Mouse (Mus musculus) left cerebral cortex, adult 2 months (tissue): ENCODE data around the gene Cxcl16. TPM values are rescaled to one million over a fixed set of nuclear protein-coding genes. Genes with fewer than 3 reads are reported as not detected.

Experiments
- DNase-seq, 2 experiments: peaks; one replicate each; pipeline ENCODE4 v3.0.0; 2021 to 2022; ENCODE audit warnings: low spot score in 2 of 2, mixed read lengths in 1 of 2; ENCODE audit errors: extremely low spot score in 1 of 2
- H3K27ac ChIP-seq: fragments of 200-600 bp; 2 replicates; pipeline ENCODE4 v1.8.1; 2022
- H3K4me3 ChIP-seq: fragments of 200-600 bp; 2 replicates; pipeline ENCODE4 v1.8.1; 2022
- CTCF ChIP-seq: fragments of 200-600 bp; IDR thresholded peaks from 2 replicates; pipeline ENCODE4 v1.8.1; 2022; ENCODE audit warnings: antibody characterized with exemption, mild to moderate bottlenecking, moderate library complexity
- intact Hi-C: fragments of 180-260 bp; cut with DNase I; formaldehyde crosslinking; loops from one replicate; pipeline ENCODE4 v1.15.1; 2025
- long read RNA-seq, 2 experiments: library from polyadenylated mRNA; stranded (forward); transcript quantifications; one replicate each; pipeline ENCODE4 v2.0.0; 2021; ENCODE audit warnings: borderline mapping rate in 2 of 2
- total RNA-seq, 2 experiments: library from RNA; stranded (reverse); gene quantifications; 2 replicates each; pipeline ENCODE4 v1.2.3; 2021

Gene Cxcl16
- total RNA-seq = 1 to 10 TPM; 1.2 to 1.4 TPM
- long read RNA-seq, experiment 1, partial matches to known transcripts = 0 of 5 reads
- long read RNA-seq, experiment 1, other reads (novel, unspliced or antisense) = 3 of 5 reads
- long read RNA-seq, experiment 2, partial matches to known transcripts = 0 of 1 reads
- long read RNA-seq, experiment 2, other reads (novel, unspliced or antisense) = 0 of 1 reads

DNA sequence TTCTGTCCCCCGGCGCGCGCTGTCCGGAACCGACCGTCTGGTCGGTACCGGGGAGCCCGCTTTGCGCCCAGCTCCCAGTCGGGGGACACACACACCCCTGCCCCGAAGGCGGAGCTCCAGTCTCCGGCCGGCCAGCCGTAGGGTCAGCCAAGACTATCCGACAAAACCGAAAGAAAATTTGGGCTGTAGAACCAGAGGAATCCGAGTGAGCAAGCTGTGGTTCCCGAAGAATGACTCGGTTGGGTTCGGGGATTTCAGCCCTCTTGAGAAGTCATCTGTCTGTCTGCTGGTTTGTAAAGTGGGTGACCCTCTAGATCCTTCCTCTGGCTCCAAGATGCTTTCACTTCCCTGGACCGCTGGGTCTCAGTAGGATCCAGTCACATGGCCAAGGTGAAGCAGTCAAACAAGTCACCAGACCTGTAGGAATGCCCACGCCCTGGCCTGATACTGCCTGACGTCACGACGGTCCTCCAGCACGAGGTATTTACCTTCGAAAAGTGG is at the start of gene Cxcl16:
Cxcl16 (minus strand) TSS at position 384 of the 501 bp plus-strand sequence.
- Histone ChIP-seq H3K27ac (no peak within 1 kb of the TSS), H3K4me3 (peak within 1 kb of the TSS; percentile 52)
- no peak for DNase-seq
- TF ChIP-seq CTCF = no peak
- intact Hi-C loops = no loop called here

- DNase-seq = no peak
- intact Hi-C loops = loop anchor here (2.0 to 5.0 kb wide), 2 partner anchors 75 to 92 kb away; partner anchors contain the start of gene Arrb2
- no peak for TF ChIP-seq CTCF
- H3K4me3 ChIP-seq = no peak overlapping the region
- H3K27ac ChIP-seq = no peak overlapping the region
These were observed 47.3 kb upstream of the Cxcl16 start for GRCm38 (mm10) chr11:70506962-70507515.

GRCm38 (mm10) chr11:70506385-70506784 is 46.6 kb upstream of the Cxcl16 start:
- Histone ChIP-seq H3K4me3 (no peak overlapping the region), H3K27ac (no peak overlapping the region)
- DNase-seq = peak; percentile 43
- intact Hi-C loops = loop anchor here (2.0 to 5.0 kb wide), 2 partner anchors 74 to 92 kb away; partner anchors contain the start of gene Arrb2
- peak; percentile 67 for TF ChIP-seq CTCF

DNA sequence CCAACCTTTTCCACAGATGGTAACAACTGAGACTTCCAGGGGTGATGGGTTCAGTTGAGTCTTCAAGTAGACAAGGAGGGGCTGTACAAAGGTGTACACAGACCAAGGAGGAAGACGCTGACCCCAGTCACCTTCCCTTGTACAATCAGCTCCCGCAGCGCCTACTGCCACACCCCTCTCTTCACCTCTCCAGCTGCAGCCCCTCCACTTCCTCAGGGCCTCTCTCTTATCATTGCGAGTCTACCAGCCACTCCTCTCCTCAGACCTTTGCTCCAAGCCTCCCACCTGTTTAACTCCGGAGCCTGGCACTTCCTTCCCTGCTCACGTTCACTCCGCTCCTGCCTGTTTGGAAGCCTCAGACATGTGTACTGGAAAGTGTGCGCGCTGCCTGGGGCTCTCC is 45.2 kb upstream of the Cxcl16 start, which contains the start of gene Tm4sf5:
Tm4sf5 (plus strand) TSS at position 275 of the 400 bp plus-strand sequence.
- H3K4me3 ChIP-seq = no peak within 1 kb of the TSS
- no peak within 1 kb of the TSS for H3K27ac ChIP-seq
- DNase-seq = no peak
- no peak for TF ChIP-seq CTCF
- intact Hi-C loops = loop anchor here (5.0 kb wide), 1 partner anchor 73 kb away; the partner anchor contains the start of gene Arrb2

- no peak for TF ChIP-seq CTCF
- Histone ChIP-seq H3K4me3 (no peak overlapping the region), H3K27ac (no peak overlapping the region)
- intact Hi-C loops = no loop called here
- DNase-seq = no peak
These were observed 42.2 kb upstream of the Cxcl16 start for GRCm38 (mm10) chr11:70502018-70502417.

DNA sequence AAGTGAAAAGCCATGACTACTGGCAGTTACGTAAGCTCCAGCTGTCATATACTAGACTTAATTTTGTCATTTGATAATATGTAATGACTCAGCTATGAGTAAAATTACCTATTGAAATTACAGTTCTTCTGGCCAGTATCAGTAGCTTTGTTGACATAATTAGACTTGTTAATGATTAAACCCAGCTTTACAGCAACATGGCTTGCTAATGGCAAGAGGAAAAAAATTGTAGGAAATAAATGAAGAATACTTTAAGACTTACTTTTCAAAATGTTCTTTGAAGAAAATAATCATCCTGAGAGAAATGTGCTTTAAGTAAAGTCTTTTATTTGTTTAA is 40.7 kb upstream of the Cxcl16 start:
- intact Hi-C loops = no loop called here
- no peak overlapping the region for H3K4me3 ChIP-seq
- TF ChIP-seq CTCF = no peak
- H3K27ac ChIP-seq = no peak overlapping the region
- DNase-seq = no peak

DNA sequence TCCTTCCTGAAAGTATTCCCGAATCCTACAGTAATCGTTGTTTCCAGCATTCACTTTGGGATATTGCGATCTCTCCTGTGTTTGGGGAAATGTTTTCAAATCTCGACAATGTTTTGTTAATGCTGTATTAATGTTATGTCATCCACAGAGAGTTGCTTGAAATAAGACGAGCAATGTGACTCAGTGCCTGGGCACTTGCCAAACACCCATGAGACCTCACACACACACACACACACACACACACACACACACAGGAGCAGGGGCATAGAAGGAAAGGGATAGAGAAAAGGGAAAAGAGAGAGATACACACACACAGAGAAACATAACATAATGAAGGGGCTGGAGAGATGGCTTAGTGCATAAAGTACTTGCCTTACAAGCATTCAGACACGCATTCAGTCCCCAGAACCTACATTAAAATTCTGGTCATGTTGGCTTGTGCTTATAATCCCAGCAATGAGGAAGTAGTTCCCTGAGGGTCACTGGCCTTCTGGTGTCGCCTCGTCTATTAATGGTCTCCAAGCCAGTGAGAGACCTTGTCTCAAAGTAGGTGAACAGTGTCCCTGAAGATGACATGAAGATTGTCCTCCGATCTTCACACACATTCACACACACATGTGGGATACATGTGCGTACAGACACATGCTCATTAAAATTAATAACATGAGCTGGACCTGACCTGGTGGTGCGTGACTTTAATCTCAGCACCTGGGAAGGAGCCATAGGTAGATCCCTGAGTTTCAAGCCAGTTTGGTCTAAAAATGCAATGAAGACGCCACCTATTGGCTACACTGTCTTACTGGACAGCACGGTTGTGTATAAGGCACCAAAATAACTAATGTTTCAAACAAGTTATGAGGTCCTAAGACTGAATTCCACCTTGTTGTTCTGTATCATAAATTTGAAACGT is 40.0 kb upstream of the Cxcl16 start:
- no peak overlapping the region for H3K27ac ChIP-seq
- intact Hi-C loops = no loop called here
- H3K4me3 ChIP-seq = no peak overlapping the region
- TF ChIP-seq CTCF = peak; percentile 53
- no peak for DNase-seq

GRCm38 (mm10) chr11:70489684-70490083 is 29.9 kb upstream of the Cxcl16 start:
- DNase-seq = no peak
- Histone ChIP-seq H3K27ac (no peak overlapping the region), H3K4me3 (no peak overlapping the region)
- TF ChIP-seq CTCF = no peak
- intact Hi-C loops = no loop called here

DNA sequence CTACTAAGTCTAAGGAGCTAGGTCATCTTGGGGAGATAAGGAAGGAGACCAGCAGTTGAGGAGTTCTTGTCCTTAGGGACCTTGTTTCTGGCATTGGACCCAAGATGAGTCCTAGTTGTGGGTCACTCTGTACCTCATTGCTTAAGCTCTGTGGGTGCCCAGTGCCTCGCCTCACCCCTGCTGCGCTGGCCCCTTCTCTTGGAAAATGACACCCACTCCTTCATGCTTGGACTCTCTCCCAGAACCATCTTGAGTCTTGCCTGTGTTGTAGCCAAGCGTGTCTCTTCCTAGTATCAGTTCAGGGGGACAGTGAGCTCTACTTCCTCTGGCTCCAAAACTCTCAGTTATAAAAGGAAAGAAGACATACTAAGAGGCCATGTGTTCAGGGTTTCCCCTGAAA is 29.4 kb upstream of the Cxcl16 start:
- Histone ChIP-seq H3K27ac (no peak overlapping the region), H3K4me3 (no peak overlapping the region)
- DNase-seq = no peak
- no peak for TF ChIP-seq CTCF
- intact Hi-C loops = no loop called here

DNA sequence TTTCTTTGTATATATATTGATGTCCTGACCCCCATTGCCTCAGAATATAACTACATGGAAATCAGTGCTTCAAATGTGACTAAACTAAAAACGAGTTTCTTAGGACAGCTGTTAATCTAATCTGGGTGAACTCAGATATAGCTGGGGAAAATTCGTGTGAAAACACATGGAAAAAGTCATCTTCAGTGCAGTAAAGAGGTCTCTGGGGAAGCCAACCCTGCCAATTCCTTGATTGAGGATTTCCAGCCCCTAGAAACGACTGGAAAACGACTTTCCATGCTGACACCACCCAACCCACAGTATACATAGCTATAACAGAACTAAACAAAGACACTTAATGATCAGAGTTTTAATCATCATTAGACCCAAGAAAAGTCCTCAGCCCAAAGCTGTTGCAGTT is 28.0 kb upstream of the Cxcl16 start:
- no peak for TF ChIP-seq CTCF
- no peak for DNase-seq
- intact Hi-C loops = no loop called here

DNA sequence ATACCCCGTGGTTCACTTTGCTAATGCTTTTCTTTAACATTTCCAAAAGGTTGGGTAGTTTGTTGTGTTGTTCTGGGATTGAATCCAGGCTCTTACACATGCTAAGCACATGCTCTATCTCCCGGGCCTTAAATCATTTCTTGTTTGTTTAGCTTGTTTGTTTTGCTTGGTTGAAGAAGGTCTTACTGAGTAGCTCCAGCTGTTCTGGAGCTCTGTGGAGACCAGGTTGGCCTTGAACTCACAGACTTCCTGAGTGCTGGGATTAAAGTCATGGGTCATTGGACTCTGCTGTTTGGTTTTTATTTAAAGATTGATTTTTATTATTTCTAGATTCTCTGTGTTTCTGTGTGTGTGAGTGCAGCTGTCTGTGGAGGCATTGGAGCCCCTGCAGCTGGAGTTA is 25.7 kb upstream of the Cxcl16 start:
- TF ChIP-seq CTCF = no peak
- no peak for DNase-seq
- H3K27ac ChIP-seq = no peak overlapping the region
- intact Hi-C loops = no loop called here
- no peak overlapping the region for H3K4me3 ChIP-seq

More for the DNA sequence above, 28.0 kb upstream of the Cxcl16 start:
- Histone ChIP-seq H3K4me3 (no peak overlapping the region), H3K27ac (no peak overlapping the region)
